Comparison of ENCODE assay signal across 15 mouse cellular contexts in the genomic region with DNA sequence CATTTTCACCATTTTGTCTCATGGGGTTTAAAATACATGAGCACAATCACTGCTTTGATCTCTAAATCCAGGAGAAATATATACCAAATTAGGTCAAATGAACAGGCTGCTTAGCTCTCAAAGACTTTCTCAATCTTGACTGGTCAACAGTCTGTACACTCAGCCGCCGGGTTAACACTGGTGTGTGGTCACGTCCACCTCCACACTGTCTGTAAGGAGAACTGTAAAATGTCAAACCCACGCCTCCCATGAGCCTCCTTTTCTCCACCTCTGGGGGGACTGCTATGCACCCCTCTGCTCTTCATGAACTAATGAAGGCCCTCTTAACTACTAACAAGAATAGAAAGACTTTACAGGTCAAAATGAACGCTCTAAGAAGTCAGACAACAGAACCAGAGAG. TPM values are rescaled to one million over a fixed set of nuclear protein-coding genes. Genes with fewer than 3 reads are reported as not detected.
A peak's percentile ranks its signal among the peaks of the same experiment; 100 is the strongest.
DNase-seq lines count a peak whose midpoint lies in the region; ATAC-seq and TF ChIP-seq lines count a peak whose summit lies in the region.
"Had no signal": no experiment of that assay in that cellular context is flagged by ENCODE, and none has a peak within 500 bp of the region (broad histone marks: within the 10 kb centered on the region; RNA-seq: fewer than 3 reads in every experiment).

No protein-coding gene starts in this region.

- H3K9me3 ChIP-seq in limb, embryonic 13.5 days: 0 out of 2 replicates have a peak, but pooled peaks cover 5% of the 10 kb centered on the region
- no peaks in the 10 kb centered on the region for H3K9me3 ChIP-seq in limb, embryonic 10.5 days (replicated peaks)
- no peaks in the 10 kb centered on the region for H3K9me3 ChIP-seq in midbrain, embryonic 11.5 days (ENCODE audit: control insufficient read depth, low read length)

- no peak for TF ChIP-seq CTCF in embryonic fibroblast, embryonic 13.5 days (IDR thresholded peaks at IDR 0.05; ENCODE audit: borderline replicate concordance, insufficient read depth, low read length)

- no peak for ATAC-seq in limb, embryonic 13.5 days (ENCODE audit: low FRiP score, low read depth)
- ATAC-seq in megakaryocyte, adult 5-6 weeks (ENCODE audit: poor library complexity, severe bottlenecking): peak; percentile 47; the same call in 1 of the 2 replicates
- ATAC-seq in midbrain, embryonic 11.5 days (ENCODE audit: low FRiP score): no peak
- ATAC-seq: forebrain, embryonic 14.5 days had no signal

- no peaks in the 10 kb centered on the region for H3K27me3 ChIP-seq in limb, embryonic 13.5 days
- no peaks in the 10 kb centered on the region for H3K27me3 ChIP-seq in limb, embryonic 10.5 days (ENCODE audit: low read depth, poor library complexity, severe bottlenecking)
- no peaks in the 10 kb centered on the region for H3K27me3 ChIP-seq in midbrain, embryonic 11.5 days (ENCODE audit: control insufficient read depth, insufficient read depth, low read length)
- H3K27me3 ChIP-seq: embryonic facial prominence, embryonic 12.5 days; liver, embryonic 13.5 days had no signal

- no peak overlapping the region for H3K9ac ChIP-seq in limb, embryonic 13.5 days
- no peak overlapping the region for H3K9ac ChIP-seq in midbrain, embryonic 11.5 days (ENCODE audit: low read length)
- H3K9ac ChIP-seq: embryonic facial prominence, embryonic 12.5 days; liver, embryonic 13.5 days had no signal

- no peak for TF ChIP-seq POLR2A in embryonic fibroblast, embryonic 13.5 days (IDR thresholded peaks at IDR 0.05; ENCODE audit: low read depth, low read length)

- DNase-seq in heart, adult 11 months: peak; percentile 90
- DNase-seq in heart, postnatal 4 days: no peak
- DNase-seq in limb, embryonic 10.5 days (ENCODE audit: low spot score): no peak
- no peak for DNase-seq in midbrain, embryonic 11.5 days (ENCODE audit: low spot score, missing footprints)
- no peak for DNase-seq in cerebellum, adult 9-10 months
- DNase-seq: adrenal gland, adult 8-10 months; cerebellum, adult 11-12 months; kidney, adult 11 months; liver, embryonic 13.5 days; thymus, postnatal 36 days had no signal

- no peak overlapping the region for H3K4me2 ChIP-seq in limb, embryonic 13.5 days (replicated peaks)
- no peak overlapping the region for H3K4me2 ChIP-seq in midbrain, embryonic 11.5 days
- H3K4me2 ChIP-seq: embryonic facial prominence, embryonic 12.5 days; liver, embryonic 13.5 days had no signal

- peaks cover 6% of the 10 kb centered on the region for H3K36me3 ChIP-seq in limb, embryonic 13.5 days
- 0 out of 2 replicates have a peak, but pooled peaks cover 4% of the 10 kb centered on the region for H3K36me3 ChIP-seq in limb, embryonic 10.5 days
- no peaks in the 10 kb centered on the region for H3K36me3 ChIP-seq in midbrain, embryonic 11.5 days (ENCODE audit: control insufficient read depth, insufficient read depth, low read length)

- H3K4me3 ChIP-seq in limb, embryonic 13.5 days: no peak overlapping the region
- H3K4me3 ChIP-seq in limb, embryonic 10.5 days: no peak overlapping the region
- H3K4me3 ChIP-seq in embryonic fibroblast, embryonic 13.5 days (ENCODE audit: insufficient read depth, low read length): no peak overlapping the region
- no peak overlapping the region for H3K4me3 ChIP-seq in midbrain, embryonic 11.5 days (ENCODE audit: low read depth, low read length)
- H3K4me3 ChIP-seq: embryonic facial prominence, embryonic 12.5 days; liver, embryonic 13.5 days had no signal

- H3K4me1 ChIP-seq in limb, embryonic 13.5 days: peaks cover 35% of the 10 kb centered on the region
- H3K4me1 ChIP-seq in limb, embryonic 10.5 days: peaks cover 7% of the 10 kb centered on the region
- peaks cover 25% of the 10 kb centered on the region for H3K4me1 ChIP-seq in embryonic fibroblast, embryonic 13.5 days (ENCODE audit: control insufficient read depth, insufficient read depth, low read length)
- no peaks in the 10 kb centered on the region for H3K4me1 ChIP-seq in midbrain, embryonic 11.5 days (ENCODE audit: control insufficient read depth, insufficient read depth, low read length)

- 70% methylated on average over 5 of the region's 5 CpGs for WGBS in limb, embryonic 13.5 days
- WGBS in limb, embryonic 10.5 days: 76% methylated on average over 5 of the region's 5 CpGs
- WGBS in midbrain, embryonic 11.5 days: 83% methylated on average over 5 of the region's 5 CpGs

- H3K27ac ChIP-seq in limb, embryonic 13.5 days: peak overlapping the region; percentile 45; the same call in 1 of the 2 replicates
- H3K27ac ChIP-seq in limb, embryonic 10.5 days: no peak overlapping the region
- peak overlapping the region; percentile 70 for H3K27ac ChIP-seq in embryonic fibroblast, embryonic 13.5 days (ENCODE audit: insufficient read depth, low read length)
- no peak overlapping the region for H3K27ac ChIP-seq in midbrain, embryonic 11.5 days (ENCODE audit: low read depth, low read length)
- H3K27ac ChIP-seq: embryonic facial prominence, embryonic 12.5 days; liver, embryonic 13.5 days had no signal

RNA-seq across cellular contexts. Expression of a gene that starts 36.2 kb away (rescaled TPM):
- total RNA-seq in heart, postnatal 4 days (2021): 10 to 100 TPM; 77.6 to 84.1 TPM
- polyA plus RNA-seq in limb, embryonic 13.5 days (2015; fragmentation: Nextera tagmentation; extraction: Ambion mirVana): 50.1 and 52.9 TPM in 2 replicates
- polyA plus RNA-seq in limb, embryonic 10.5 days (2016; fragmentation: Nextera tagmentation; extraction: Ambion mirVana): 21.8 and 25.4 TPM in 2 replicates
- 206 and 311 TPM in 2 replicates for polyA plus RNA-seq in embryonic fibroblast, embryonic 13.5 days (2011; ENCODE audit: insufficient read length, low read depth, missing spikeins)
- 246 and 291 TPM in 2 replicates for total RNA-seq in megakaryocyte, adult 5-6 weeks (2015)
- total RNA-seq in megakaryocyte, adult 5-6 weeks (2017): 287 and 303 TPM in 2 replicates
- polyA plus RNA-seq in midbrain, embryonic 11.5 days (2014; fragmentation: Nextera tagmentation; extraction: Ambion mirVana): 23.5 and 24.8 TPM in 2 replicates

Comparison
In these comparisons a context has a peak if more than half of its experiments do, and no peak if none do; other contexts are left out.
1. H3K27ac ChIP-seq: peak in limb, embryonic 13.5 days (single experiment) and embryonic fibroblast, embryonic 13.5 days (single experiment); none in limb, embryonic 10.5 days (single experiment) and midbrain, embryonic 11.5 days (single experiment).